Mouse (Mus musculus): ENCODE data around the gene H2-Q10. TPM values are rescaled to one million over a fixed set of nuclear protein-coding genes. Genes with fewer than 3 reads are reported as not detected.

H2-Q10 gene
- polyA plus RNA-seq, 1 experiment: 0.01 TPM

- H3K4me3 ChIP-seq (ENCODE audit: insufficient read depth, poor library complexity, severe bottlenecking): no peak overlapping the region
These were observed 20.4 kb downstream of the H2-Q10 start for GRCm38 (mm10) chr17:35490320-35490719.

DNA sequence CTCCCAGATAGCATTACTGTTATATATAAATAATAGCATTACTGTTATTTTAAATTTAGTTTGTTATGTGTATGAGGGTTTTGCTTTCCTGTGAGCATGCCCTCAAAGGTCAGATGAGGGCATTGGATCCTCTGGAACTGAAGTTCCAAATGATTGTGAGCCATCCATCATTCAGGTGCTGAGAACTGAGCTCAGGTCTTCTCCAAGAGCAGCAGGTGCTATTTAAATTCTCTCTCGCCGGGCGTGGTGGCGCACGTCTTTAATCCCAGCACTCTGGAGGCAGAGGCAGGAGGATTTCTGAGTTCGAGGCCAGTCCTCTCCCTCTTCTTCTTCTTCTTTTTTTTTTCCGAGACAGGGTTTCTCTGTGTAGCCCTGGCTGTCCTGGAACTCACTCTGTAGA, 27.2 kb downstream of the H2-Q10 start:
- Histone ChIP-seq H3ac (ENCODE audit: control insufficient read depth, insufficient read length, low read depth) (no peak overlapping the region), H3K4me3 (ENCODE audit: insufficient read depth, poor library complexity, severe bottlenecking) (no peak overlapping the region), H3K36me3 (ENCODE audit: control insufficient read depth, insufficient read depth) (no peaks in the 10 kb centered on the region), H3K79me2 (ENCODE audit: control insufficient read depth, insufficient read depth) (no peaks in the 10 kb centered on the region), H3K79me3 (ENCODE audit: low read depth) (no peaks in the 10 kb centered on the region), H3K27me3 (ENCODE audit: control insufficient read depth, insufficient read depth, insufficient read length) (no peaks in the 10 kb centered on the region)
- TF ChIP-seq MAX (IDR thresholded peaks at IDR 0.05) (no peak), MYOG (IDR thresholded peaks at IDR 0.05; ENCODE audit: control insufficient read depth, extremely low read depth, insufficient read length) (no peak), USF1 (IDR thresholded peaks at IDR 0.05; ENCODE audit: low read depth) (no peak), MYOD1 (IDR thresholded peaks at IDR 0.05; ENCODE audit: control insufficient read depth, insufficient read length, low read depth) (no peak), CTCF (IDR thresholded peaks at IDR 0.05; ENCODE audit: control insufficient read depth, insufficient read depth, insufficient read length) (no peak), CEBPB (IDR thresholded peaks at IDR 0.05; ENCODE audit: low read depth) (no peak), FOSL1 (IDR thresholded peaks at IDR 0.05; ENCODE audit: insufficient read depth, low read length, poor library complexity, severe bottlenecking) (no peak)

More at GRCm38 (mm10) chr17:35490320-35490719, 20.4 kb downstream of the H2-Q10 start:
- Histone ChIP-seq H3K79me3 (ENCODE audit: low read depth) (no peaks in the 10 kb centered on the region), H3K36me3 (ENCODE audit: control insufficient read depth, insufficient read depth) (no peaks in the 10 kb centered on the region), H3K27me3 (ENCODE audit: control insufficient read depth, insufficient read depth, insufficient read length) (peaks cover 4% of the 10 kb centered on the region), H3ac (ENCODE audit: control insufficient read depth, insufficient read length, low read depth) (no peak overlapping the region), H3K79me2 (ENCODE audit: control insufficient read depth, insufficient read depth) (no peaks in the 10 kb centered on the region)
- TF ChIP-seq FOSL1 (IDR thresholded peaks at IDR 0.05; ENCODE audit: insufficient read depth, low read length, poor library complexity, severe bottlenecking) (no peak), CTCF (IDR thresholded peaks at IDR 0.05; ENCODE audit: control insufficient read depth, insufficient read depth, insufficient read length) (no peak), MYOD1 (IDR thresholded peaks at IDR 0.05; ENCODE audit: control insufficient read depth, insufficient read length, low read depth) (no peak), MAX (IDR thresholded peaks at IDR 0.05) (no peak), USF1 (IDR thresholded peaks at IDR 0.05; ENCODE audit: low read depth) (no peak)

GRCm38 (mm10) chr17:35502226-35502625, 32.3 kb downstream of the H2-Q10 start:
- peaks cover 3% of the 10 kb centered on the region for H3K27me3 ChIP-seq (ENCODE audit: control insufficient read depth, insufficient read depth, insufficient read length)
- H3K79me2 ChIP-seq (ENCODE audit: control insufficient read depth, insufficient read depth): no peaks in the 10 kb centered on the region
- H3K36me3 ChIP-seq (ENCODE audit: control insufficient read depth, insufficient read depth): no peaks in the 10 kb centered on the region
- no peak overlapping the region for H3K4me3 ChIP-seq (ENCODE audit: insufficient read depth, poor library complexity, severe bottlenecking)
- no peak for TF ChIP-seq MYOD1 (IDR thresholded peaks at IDR 0.05; ENCODE audit: control insufficient read depth, insufficient read length, low read depth)
- TF ChIP-seq FOSL1 (IDR thresholded peaks at IDR 0.05; ENCODE audit: insufficient read depth, low read length, poor library complexity, severe bottlenecking): no peak
- no peak for TF ChIP-seq CEBPB (IDR thresholded peaks at IDR 0.05; ENCODE audit: low read depth)
- TF ChIP-seq CTCF (IDR thresholded peaks at IDR 0.05; ENCODE audit: control insufficient read depth, insufficient read depth, insufficient read length): no peak
- TF ChIP-seq MYOG (IDR thresholded peaks at IDR 0.05; ENCODE audit: control insufficient read depth, extremely low read depth, insufficient read length): no peak
- no peak for TF ChIP-seq USF1 (IDR thresholded peaks at IDR 0.05; ENCODE audit: low read depth)
- TF ChIP-seq MAX (IDR thresholded peaks at IDR 0.05): no peak
- H3ac ChIP-seq (ENCODE audit: control insufficient read depth, insufficient read length, low read depth): no peak overlapping the region
- H3K79me3 ChIP-seq (ENCODE audit: low read depth): no peaks in the 10 kb centered on the region

- Histone ChIP-seq H3K36me3 (ENCODE audit: control insufficient read depth, insufficient read depth) (no peaks in the 10 kb centered on the region), H3K27me3 (ENCODE audit: control insufficient read depth, insufficient read depth, insufficient read length) (peaks cover 3% of the 10 kb centered on the region), H3K4me3 (ENCODE audit: insufficient read depth, poor library complexity, severe bottlenecking) (no peak overlapping the region), H3K79me2 (ENCODE audit: control insufficient read depth, insufficient read depth) (no peaks in the 10 kb centered on the region), H3ac (ENCODE audit: control insufficient read depth, insufficient read length, low read depth) (no peak overlapping the region), H3K79me3 (ENCODE audit: low read depth) (no peaks in the 10 kb centered on the region)
- TF ChIP-seq MYOG (IDR thresholded peaks at IDR 0.05; ENCODE audit: control insufficient read depth, extremely low read depth, insufficient read length): no peak
- no peak for TF ChIP-seq CEBPB (IDR thresholded peaks at IDR 0.05; ENCODE audit: low read depth)
- no peak for TF ChIP-seq MYOD1 (IDR thresholded peaks at IDR 0.05; ENCODE audit: control insufficient read depth, insufficient read length, low read depth)
- no peak for TF ChIP-seq FOSL1 (IDR thresholded peaks at IDR 0.05; ENCODE audit: insufficient read depth, low read length, poor library complexity, severe bottlenecking)
- no peak for TF ChIP-seq CTCF (IDR thresholded peaks at IDR 0.05; ENCODE audit: control insufficient read depth, insufficient read depth, insufficient read length)
- TF ChIP-seq USF1 (IDR thresholded peaks at IDR 0.05; ENCODE audit: low read depth): no peak
- TF ChIP-seq MAX (IDR thresholded peaks at IDR 0.05): no peak
These were observed 32.9 kb downstream of the H2-Q10 start for GRCm38 (mm10) chr17:35502762-35503161.

GRCm38 (mm10) chr17:35503849-35504248, 34.0 kb downstream of the H2-Q10 start:
- no peak for TF ChIP-seq MAX (IDR thresholded peaks at IDR 0.05)
- no peak for TF ChIP-seq MYOG (IDR thresholded peaks at IDR 0.05; ENCODE audit: control insufficient read depth, extremely low read depth, insufficient read length)
- no peak for TF ChIP-seq CEBPB (IDR thresholded peaks at IDR 0.05; ENCODE audit: low read depth)
- no peak for TF ChIP-seq CTCF (IDR thresholded peaks at IDR 0.05; ENCODE audit: control insufficient read depth, insufficient read depth, insufficient read length)

More at GRCm38 (mm10) chr17:35503849-35504248, 34.0 kb downstream of the H2-Q10 start:
- peaks cover 3% of the 10 kb centered on the region for H3K27me3 ChIP-seq (ENCODE audit: control insufficient read depth, insufficient read depth, insufficient read length)
- no peaks in the 10 kb centered on the region for H3K79me2 ChIP-seq (ENCODE audit: control insufficient read depth, insufficient read depth)
- no peak overlapping the region for H3ac ChIP-seq (ENCODE audit: control insufficient read depth, insufficient read length, low read depth)
- no peaks in the 10 kb centered on the region for H3K79me3 ChIP-seq (ENCODE audit: low read depth)
- H3K4me3 ChIP-seq (ENCODE audit: insufficient read depth, poor library complexity, severe bottlenecking): no peak overlapping the region
- no peaks in the 10 kb centered on the region for H3K36me3 ChIP-seq (ENCODE audit: control insufficient read depth, insufficient read depth)

Data from C2C12 (cell line).